Mouse (Mus musculus) bone marrow macrophage, adult 2 months (primary cell): Measurements from ENCODE around the gene Nup153.

Source experiments
- CTCF ChIP-seq: IDR thresholded peaks from 2 replicates; pipeline ENCODE4 v1.5.1; 2012; ENCODE audit warnings: low read depth, mild to moderate bottlenecking, low read length, moderate library complexity
- POLR2A ChIP-seq: IDR thresholded peaks from 2 replicates; pipeline ENCODE4 v1.6.1; 2012; ENCODE audit warnings: mild to moderate bottlenecking, low read depth, low read length, borderline replicate concordance

DNA sequence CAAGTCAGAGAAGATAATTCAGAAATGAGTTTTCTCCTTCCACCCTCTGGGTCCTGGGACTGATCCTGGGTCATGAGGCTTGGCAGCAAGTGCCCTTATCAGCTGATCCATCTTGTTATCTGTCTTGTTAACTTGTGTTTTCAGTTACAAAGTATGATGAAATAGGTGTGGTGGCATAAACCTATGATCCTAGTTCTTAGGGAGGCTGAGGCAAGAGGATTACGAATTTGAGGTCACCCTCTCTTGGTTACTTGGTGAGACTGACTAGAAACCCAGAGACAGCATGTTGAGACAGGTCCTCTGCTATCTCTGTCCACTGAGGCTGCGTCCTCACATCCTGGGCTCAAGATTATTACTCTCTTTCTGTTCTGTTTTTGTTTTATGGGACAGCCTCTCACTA lies 37.6 kb upstream of the Nup153 start:
- TF ChIP-seq CTCF: no peak
- no peak for TF ChIP-seq POLR2A
